Mouse (Mus musculus) hindbrain, embryonic 14.5 days (tissue): Measurements from ENCODE around the gene Vamp8. TPM values are rescaled to one million over a fixed set of nuclear protein-coding genes. Genes with fewer than 3 reads are reported as not detected.

Experiments used
- polyA plus RNA-seq: library from polyadenylated mRNA; unstranded; fragments of >200 nt; fragmentation: Nextera tagmentation; extraction: Ambion mirVana; gene quantifications from 2 replicates; pipeline ENCODE4 v1.2.1, GENCODE M21; 2014

Vamp8 gene
- polyA plus RNA-seq, 1 experiment from 2014 or later = 28.8 TPM

Other genes with a start within 250 kb of the Vamp8 start
- gene Atoh8, start 155.1 kb downstream of the Vamp8 start, polyA plus RNA-seq = 3.0 and 3.3 TPM in 2 replicates
- 0.37 and 0.55 TPM in 2 replicates for gene Sftpb, start 86.1 kb downstream of the Vamp8 start, polyA plus RNA-seq
- 54.3 and 58.2 TPM in 2 replicates for gene Usp39, start 45.5 kb downstream of the Vamp8 start, polyA plus RNA-seq
- gene 0610030E20Rik, start 43.4 kb downstream of the Vamp8 start, polyA plus RNA-seq = 13.7 and 15.9 TPM in 2 replicates
- gene Tmem150a, start 35.3 kb downstream of the Vamp8 start, polyA plus RNA-seq = 24.5 and 26.8 TPM in 2 replicates
- 127 and 136 TPM in 2 replicates for gene Rnf181, start 23.7 kb downstream of the Vamp8 start, polyA plus RNA-seq
- gene Vamp5, start 10.2 kb downstream of the Vamp8 start, polyA plus RNA-seq = 21.8 and 23.6 TPM in 2 replicates
- gene Ggcx, start 23.6 kb upstream of the Vamp8 start, polyA plus RNA-seq = 7.4 and 10.9 TPM in 2 replicates
- gene Mat2a, start 48.9 kb upstream of the Vamp8 start, polyA plus RNA-seq = 336 and 338 TPM in 2 replicates
- 0.24 and 0.82 TPM in 2 replicates for gene Sh2d6, start 131.0 kb upstream of the Vamp8 start, polyA plus RNA-seq
- gene Capg, start 153.7 kb upstream of the Vamp8 start, polyA plus RNA-seq = 8.1 and 10.3 TPM in 2 replicates
- gene Elmod3, start 207.7 kb upstream of the Vamp8 start, polyA plus RNA-seq = 16.8 and 20.0 TPM in 2 replicates
- gene Retsat, start 207.8 kb upstream of the Vamp8 start, polyA plus RNA-seq = 6.2 and 6.6 TPM in 2 replicates
- 43.0 and 49.2 TPM in 2 replicates for gene Tgoln1, start 226.3 kb upstream of the Vamp8 start, polyA plus RNA-seq